Mouse (Mus musculus): ENCODE measurements around the gene Atg16l1. TPM values are rescaled to one million over a fixed set of nuclear protein-coding genes. Genes with fewer than 3 reads are reported as not detected.
"Not testable (repeated sequence)": the region's sequence is repeated elsewhere in the genome, so short reads cannot be mapped to it uniquely, and the experiment has no call there.

Atg16l1 gene
- total RNA-seq, 2 experiments from 2014 or later = 68.3 to 71.0 TPM

DNA sequence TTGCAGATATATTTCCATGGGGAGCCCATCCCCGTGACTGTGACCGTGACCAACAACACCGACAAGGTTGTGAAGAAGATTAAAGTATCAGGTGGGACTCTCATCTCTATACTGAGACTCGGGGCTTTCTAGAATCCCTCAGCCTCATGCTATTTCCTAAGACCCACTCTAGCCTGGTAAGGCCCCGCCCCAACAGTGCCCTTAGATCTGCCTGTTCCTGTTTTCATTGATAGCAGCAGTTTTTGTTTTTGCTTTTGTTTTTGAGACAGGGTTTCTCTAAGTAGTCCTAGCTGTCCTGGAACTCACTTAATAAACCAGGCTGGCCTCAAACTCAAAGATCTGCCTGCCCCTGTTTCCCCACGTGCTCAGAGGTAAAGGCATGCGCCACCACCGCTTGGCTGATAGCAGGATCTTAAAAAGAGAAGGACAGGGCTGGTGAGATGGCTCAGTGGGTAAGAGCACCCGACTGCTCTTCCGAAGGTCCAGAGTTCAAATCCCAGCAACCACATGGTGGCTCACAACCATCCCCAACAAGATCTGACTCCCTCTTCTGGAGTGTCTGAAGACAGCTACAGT lies 68.8 kb downstream of the Atg16l1 start:
- intact Hi-C loops (cut with DNase I) = no loop called here
- DNase-seq (ENCODE audit: extremely low spot score in 1 of 2, low spot score in 2 of 2) = no peak

DNA sequence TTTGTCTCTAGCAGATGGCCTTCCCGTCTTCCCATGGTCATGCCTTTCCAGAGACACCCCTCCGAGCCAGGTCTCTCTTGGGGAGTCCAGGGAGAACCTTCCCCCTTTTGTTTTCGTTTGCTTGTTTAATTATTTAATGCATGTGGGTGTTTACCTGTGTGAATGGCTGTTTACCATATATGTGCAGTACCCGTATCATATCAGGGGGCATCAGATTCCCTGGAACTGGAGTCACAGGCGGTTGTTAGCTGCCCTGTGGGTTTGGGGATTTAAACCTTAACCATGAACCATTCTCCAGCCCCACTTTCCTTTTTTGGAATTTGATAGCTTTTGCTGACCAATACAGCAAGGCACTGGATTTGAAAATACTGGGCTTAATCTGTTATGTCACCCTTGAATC lies 69.6 kb downstream of the Atg16l1 start:
- intact Hi-C loops (cut with DNase I) = no loop called here
- DNase-seq (ENCODE audit: extremely low spot score in 1 of 2, low spot score in 2 of 2) = no peak

DNA sequence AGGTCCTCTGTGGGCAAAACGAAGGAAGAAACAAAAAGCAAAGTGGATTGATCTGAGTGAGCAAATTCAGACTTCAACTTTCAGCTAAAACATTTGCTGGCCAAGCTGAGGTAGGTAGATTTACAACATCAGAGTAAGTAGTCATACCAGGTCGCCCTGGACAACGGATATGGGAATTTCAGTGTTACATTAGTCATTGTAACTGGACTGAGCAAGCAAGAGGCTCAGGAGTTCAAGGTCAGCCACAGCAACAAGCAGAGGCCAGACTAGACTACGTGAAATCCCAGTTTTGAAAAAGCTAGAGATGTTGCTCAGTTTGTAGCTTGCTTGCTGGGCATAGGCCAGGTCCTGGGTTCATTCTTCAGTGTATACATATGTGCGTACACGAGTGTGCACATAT lies 70.3 kb downstream of the Atg16l1 start:
- intact Hi-C loops (cut with DNase I) = no loop called here
- DNase-seq (ENCODE audit: extremely low spot score in 1 of 2, low spot score in 2 of 2) = no peak

DNA sequence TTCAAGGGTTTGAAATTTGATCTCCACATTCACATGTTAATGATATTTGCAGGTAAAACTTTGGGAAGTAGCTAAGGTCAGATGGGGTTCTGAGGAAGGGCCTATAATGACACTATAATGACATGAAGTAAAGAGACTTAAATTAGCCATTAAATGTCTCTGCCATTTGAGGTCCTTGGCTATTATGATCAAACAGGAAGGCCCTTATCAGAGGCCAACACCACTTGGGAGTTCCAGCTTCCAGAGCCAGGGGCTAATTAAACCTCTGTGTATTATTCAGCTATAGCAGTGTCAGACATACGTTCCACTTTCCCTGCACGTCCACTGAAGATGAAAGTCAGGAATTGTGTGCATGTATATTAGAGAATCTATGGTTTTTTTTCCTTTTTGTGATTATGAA lies 70.8 kb downstream of the Atg16l1 start:
- DNase-seq (ENCODE audit: extremely low spot score in 1 of 2, low spot score in 2 of 2) = no peak

DNA sequence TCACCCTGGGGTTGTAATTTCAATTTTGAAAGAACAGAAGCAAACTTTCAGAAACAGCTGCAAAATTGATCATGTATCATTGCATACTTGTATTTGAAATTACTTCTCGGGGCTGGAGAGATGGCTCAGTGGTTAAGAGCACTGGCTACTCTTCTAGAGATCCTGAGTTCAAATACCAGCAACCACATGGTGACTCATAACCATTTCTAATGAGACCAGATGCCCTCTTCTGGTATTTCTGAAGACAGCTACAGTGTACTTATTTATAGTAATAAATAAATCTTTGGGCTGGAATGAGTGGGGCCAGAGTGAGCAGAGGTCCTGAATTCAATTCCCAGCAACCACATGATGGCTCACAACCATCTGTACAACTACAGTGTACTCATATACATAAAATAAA lies 71.8 kb downstream of the Atg16l1 start:
- DNase-seq (ENCODE audit: extremely low spot score in 1 of 2, low spot score in 2 of 2); intact Hi-C loops (cut with DNase I): not testable (repeated sequence)

More for the DNA sequence above, 70.8 kb downstream of the Atg16l1 start:
- intact Hi-C loops (cut with DNase I) = no loop called here

DNA sequence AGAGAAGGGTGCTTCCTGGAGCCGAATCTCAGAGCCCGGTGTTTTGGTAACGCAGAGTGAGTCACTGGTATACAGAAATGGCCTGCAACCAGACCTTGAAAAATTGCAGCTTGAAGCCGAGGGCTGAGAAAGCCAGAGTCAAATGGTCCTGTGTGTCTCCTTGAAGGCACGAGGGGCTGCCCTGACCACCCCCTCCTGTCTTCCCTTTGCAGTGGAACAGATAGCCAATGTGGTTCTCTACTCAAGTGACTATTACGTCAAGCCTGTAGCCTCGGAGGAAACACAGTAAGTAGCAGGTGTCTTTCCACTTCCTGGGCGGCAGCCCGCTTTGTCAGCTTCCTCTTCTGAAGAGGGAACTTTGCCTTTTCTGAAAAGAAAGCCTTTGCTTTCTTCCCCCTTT lies 72.5 kb downstream of the Atg16l1 start:
- intact Hi-C loops (cut with DNase I) = no loop called here
- no peak for DNase-seq (ENCODE audit: extremely low spot score in 1 of 2, low spot score in 2 of 2)

DNA sequence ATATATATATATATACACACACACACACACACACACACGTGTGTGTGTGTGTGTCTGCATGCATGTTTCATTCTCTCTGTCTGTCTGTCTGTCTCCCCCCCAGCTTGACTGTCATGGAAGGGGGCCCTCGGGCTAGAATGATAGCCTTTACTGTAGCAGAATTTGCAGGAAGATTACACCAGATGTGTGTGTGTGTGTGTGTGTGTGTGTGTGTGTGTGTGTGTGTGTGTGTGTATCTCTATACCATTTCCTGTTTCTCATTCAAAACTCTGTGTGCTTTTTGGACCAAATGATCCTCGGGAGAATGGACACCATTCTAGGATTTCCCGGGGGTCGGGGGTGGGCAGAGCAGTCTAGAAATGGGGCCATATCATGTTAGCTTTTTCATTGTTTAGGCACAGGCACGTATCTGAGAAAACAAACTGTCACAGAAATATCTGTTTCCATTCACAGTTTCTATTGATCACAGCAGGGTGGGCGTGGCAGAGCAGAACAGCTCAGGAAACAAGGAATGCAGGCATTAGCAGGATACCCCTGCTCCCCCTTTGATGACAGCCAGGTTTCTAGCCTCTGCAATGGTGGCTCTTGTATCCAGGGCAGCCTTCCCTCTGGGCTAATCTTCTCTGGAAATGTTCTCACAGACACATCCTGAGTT lies 73.4 kb downstream of the Atg16l1 start:
- DNase-seq (ENCODE audit: extremely low spot score in 1 of 2, low spot score in 2 of 2) = no peak

DNA sequence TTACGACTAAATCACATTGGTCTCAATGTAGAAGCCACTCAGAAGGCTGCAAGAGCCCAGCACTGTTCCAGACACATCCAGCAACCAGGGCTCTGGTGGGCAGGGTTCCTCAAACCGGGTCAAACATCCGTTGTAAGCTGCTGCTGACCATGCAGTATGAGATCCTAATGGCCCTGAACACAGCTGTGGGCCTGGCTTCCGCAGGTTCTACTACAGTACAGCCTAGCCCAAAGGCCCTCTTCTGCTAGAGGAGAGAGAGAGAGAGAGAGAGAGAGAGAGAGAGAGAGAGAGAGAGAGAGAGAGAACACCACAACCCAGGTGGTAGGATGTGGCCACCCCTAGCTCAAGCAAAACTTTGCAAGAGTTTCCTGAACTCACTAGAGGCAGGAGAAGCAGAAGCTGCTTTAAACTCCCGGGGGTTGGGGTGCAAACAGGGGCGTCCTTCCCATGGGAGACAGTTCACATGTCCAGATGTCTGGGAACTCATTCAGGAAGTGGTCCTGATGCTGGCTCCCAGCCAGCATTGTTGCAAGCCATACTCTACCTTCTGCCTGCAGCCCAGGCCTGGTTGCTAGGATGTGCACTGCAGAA lies 74.0 kb downstream of the Atg16l1 start:
- DNase-seq (ENCODE audit: extremely low spot score in 1 of 2, low spot score in 2 of 2) = peak in 1 of 2 experiments; percentile 40
- intact Hi-C loops (cut with DNase I) = no loop called here

More for the DNA sequence above, 73.4 kb downstream of the Atg16l1 start:
- intact Hi-C loops (cut with DNase I) = no loop called here

DNA sequence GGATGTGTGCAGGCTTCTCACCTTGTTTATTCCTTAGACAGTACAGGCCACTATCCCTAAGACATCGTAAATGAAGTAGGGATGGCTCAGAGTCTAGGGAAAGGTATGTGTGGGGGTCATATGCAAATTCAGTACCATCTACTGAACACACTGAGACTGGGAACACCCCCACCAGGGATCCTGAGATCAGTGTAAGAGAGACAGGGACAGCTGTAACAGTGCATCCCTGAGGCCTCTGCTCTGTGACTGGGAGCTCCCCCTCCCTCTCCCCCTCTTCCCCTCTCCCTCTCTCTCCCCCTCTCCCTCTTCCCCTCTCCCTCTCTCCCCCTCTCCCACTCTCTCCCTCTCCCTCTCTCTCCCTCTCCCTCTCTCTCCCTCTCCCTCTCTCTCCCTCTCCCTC lies 80.8 kb downstream of the Atg16l1 start:
- no peak for DNase-seq (ENCODE audit: extremely low spot score in 1 of 2, low spot score in 2 of 2)
- intact Hi-C loops (cut with DNase I) = no loop called here

DNA sequence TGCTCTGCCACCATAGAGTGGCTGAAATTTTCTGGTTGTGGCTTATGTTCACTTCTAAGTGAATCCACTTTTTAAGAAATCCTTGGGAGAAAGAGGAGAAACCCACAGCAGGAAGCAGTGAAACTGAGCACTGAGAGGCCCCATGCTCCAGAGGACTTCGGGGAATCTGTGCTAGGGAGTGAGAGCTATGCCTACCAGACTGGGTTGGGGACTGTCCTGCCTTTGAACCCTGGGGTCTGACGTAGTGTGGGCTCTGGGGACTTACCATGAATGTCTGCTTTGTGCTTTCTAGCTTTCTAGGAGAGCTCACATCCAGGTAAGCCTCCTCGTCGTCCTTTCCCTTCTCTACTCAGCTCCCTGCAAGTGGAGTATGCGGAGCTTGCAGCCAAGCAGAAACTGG lies 81.3 kb downstream of the Atg16l1 start:
- intact Hi-C loops (cut with DNase I) = no loop called here
- no peak for DNase-seq (ENCODE audit: extremely low spot score in 1 of 2, low spot score in 2 of 2)

DNA sequence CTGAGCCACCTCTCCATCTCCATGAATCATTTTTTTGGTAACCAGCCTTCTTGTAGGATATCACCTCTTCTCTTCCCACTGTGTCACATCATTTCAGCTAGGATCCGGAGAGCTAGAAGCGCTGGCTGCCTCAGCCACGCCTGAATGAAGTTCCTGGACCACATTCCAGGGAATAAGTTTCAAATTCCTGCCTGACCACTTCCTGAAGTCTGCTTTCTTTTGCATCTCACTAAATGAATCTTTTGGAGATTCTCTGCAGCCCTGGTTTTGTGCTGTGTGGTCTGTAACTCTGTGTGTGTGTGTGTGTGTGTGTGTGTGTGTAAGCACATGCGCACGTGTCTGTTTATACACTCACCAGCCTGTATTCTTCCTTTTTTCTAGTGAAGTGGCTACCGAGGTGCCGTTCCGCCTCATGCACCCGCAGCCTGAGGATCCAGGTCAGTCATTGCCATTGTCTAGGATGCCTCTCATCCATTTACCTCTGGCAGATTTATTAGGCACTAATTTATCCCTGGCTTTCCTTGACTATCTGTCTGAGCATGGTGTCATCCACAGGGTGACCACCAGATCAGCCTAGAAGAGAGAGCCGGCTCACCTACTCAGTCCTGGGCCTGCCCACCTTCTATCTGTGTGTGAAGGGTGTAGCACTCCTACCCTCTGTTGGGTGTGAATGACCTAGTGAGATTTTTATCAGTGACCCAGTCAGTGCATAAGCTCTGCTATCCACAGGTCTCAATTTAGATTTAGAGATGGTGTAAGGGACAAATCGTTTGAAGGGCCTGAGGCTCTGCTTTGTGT lies 84.9 kb downstream of the Atg16l1 start:
- DNase-seq (ENCODE audit: extremely low spot score in 1 of 2, low spot score in 2 of 2) = no peak
- intact Hi-C loops (cut with DNase I) = no loop called here

Other genes starting within 250 kb of the Atg16l1 start
- gene Neu2, start 246.0 kb upstream of the Atg16l1 start, total RNA-seq (2021) = 1 to 10 TPM; 2.3 to 2.4 TPM
- 100 to 1,000 TPM; 198 to 200 TPM for gene Ngef, start 182.0 kb upstream of the Atg16l1 start, total RNA-seq (2021)
- gene Inpp5d, start 135.6 kb upstream of the Atg16l1 start, total RNA-seq (2021) = 10 to 100 TPM; 14.1 to 17.8 TPM
- 1 to 10 TPM; 1.5 to 1.9 TPM for gene Sag, start 47.8 kb downstream of the Atg16l1 start, total RNA-seq (2021)
- gene Dgkd, start 97.4 kb downstream of the Atg16l1 start, total RNA-seq (2021) = 100 to 1,000 TPM; 140 to 160 TPM

Data from left cerebral cortex, postnatal 10 days (tissue).